Mouse (Mus musculus): ENCODE data around the gene Bdh2.
A peak's percentile ranks its signal among the peaks of the same experiment; 100 is the strongest.

Bdh2 gene

DNA sequence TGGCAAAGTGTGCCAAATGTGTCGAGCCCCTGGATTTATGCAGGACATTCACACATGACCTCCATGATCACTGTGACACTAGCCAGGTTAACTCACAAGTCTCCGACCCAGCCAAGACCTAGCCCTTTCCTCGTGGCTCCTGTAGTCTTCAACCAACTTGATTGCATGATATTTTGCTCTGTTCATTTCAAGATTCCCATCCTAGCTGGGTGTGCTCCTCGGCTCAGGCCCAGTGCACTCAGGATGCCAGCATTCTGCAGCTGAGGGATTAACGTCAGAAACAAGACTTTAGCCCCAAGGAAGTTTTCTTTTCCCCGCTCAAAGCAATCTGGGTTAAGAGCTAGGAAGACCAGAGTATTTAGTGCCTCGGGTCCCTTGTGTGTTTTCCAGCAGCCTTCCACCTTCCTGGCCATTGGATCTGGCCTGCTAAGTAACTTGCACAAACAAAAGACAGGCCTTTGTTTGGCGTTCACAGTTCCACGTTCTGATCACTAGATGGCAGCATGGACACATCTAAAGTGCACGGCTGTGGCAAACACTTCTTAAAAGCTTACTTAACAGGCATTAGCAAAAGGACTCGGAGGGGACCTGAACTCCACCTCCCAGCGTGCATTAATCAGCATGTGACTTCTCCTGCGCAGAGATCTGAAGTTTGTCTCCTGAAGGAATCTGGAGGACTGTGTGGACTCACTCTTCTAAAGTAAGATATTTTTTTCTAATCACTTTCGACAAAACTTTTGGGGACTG, at the start of gene Bdh2:
Gene Bdh2, plus strand, starts transcription at position 553 of the 747 bp plus-strand sequence.
- peak; percentile 96 for DNase-seq (ENCODE audit: low read depth, low spot score)

DNA sequence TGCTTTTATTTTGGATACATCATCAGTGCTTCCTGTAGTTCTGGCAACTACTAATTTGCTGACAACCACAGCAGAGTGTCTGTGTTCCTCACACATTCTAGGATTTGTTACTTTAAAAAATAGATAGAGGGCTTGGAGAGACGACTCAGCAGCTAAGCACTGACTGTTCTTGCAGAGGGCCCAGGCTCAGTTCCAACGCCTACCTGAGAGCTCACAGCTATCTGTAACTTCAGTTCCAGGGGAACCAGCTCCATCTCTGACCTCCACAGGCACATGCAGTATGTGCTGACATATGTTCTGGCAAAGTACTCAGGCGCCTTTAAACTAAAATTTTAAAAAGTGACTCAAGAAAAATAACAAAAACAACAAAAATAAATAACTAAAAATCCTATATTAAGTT, 49.0 kb upstream of the Bdh2 start:
- DNase-seq (ENCODE audit: low read depth, low spot score) = no peak

DNA sequence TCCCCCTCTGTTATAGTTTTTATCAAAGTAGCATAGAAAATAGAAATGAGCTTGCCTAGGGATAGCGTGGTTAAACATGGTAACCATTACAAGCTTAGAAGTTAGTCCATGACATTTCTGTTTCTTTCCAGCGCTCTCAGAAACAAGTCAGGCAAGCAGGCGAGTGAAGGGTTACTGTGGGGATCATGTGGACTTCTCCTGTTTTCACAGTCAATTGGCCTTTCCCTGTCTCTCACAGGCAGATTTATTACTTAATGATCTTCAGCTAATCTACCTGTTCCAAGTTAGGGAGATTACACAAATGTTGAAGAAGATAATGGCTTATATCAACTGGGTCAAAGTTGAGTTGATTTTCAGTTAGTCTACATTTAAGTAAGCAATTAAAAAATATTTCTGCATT, 48.6 kb upstream of the Bdh2 start:
- DNase-seq (ENCODE audit: low read depth, low spot score) = no peak

DNA sequence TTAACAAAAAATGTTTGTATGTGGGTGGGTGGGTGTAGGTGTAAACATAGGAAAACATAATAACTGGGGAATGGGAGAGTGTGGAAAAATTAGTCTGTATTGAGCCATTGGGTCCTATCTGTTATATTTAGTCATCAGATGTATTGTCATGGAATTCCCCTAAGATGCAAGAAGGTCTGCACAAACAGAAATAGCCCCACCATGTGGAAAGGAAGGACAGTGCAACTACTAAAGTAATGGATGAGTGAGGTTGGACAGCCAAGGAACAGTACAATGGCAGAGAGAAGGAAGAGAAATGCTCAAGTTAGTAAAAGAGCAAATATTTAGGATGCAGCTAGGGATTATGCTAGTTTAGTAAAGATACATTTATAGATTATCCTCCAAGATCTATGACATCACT, 35.3 kb upstream of the Bdh2 start:
- peak; percentile 51 for DNase-seq (ENCODE audit: low read depth, low spot score)

DNA sequence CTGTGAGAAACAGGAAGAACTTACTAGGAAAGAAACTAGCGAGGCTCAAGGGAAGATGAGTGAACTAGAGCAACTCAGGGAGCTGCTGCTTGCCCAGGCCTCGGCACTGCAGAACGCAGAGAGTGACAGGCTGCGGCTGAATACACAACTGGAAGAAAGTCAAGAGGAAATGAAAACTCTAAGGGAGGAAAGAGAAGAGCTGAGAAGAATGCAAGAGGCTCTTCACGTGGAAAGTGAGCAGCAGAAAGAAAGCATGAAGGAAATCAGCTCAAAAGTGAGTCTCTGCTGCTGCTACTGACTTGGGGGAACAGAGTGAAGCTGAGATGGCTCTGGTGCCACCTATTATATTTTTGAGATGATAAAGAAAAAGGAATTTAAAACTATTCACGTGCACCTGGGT, 34.2 kb upstream of the Bdh2 start:
- DNase-seq (ENCODE audit: low read depth, low spot score) = no peak

DNA sequence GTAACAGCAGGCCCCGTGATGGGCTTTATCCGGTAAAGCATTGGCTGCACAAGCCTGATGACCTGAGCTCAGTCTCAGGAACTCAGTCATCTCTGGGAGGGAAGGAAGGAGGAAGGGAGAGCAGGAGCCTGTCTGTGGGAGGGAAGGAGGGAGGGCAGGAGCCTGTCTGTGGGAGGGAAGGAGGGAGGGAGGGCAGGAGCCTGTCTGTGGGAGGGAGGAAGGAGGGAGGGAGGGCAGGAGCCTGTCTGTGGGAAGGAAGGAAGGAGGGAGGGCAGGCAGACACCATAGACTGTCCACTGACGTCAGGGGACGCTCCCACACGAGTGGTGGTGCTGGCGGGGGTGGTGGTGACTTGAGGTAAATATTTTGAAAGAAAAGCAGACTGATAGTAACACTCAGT, 31.9 kb upstream of the Bdh2 start:
- DNase-seq (ENCODE audit: low read depth, low spot score) = peak; percentile 26

DNA sequence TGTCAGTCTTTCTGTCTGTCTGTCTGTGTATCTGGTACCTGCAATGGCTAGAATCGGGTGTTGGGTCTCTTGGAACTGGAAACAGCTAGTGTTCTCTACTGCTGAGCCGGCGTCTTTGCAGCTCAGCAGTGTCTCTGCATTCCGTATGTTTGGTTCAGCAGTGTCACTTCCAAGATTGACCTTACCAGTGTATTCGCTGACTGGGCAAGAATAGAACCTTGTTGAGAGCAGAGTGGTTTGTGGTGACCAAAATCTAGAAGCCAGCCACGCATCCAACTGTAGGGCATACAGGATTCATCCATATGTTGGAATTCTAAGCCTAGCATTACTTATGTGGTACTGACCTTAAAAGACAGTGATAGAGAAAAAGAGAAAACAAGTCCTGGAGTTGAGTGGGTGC, 29.2 kb upstream of the Bdh2 start:
- DNase-seq (ENCODE audit: low read depth, low spot score) = no peak

DNA sequence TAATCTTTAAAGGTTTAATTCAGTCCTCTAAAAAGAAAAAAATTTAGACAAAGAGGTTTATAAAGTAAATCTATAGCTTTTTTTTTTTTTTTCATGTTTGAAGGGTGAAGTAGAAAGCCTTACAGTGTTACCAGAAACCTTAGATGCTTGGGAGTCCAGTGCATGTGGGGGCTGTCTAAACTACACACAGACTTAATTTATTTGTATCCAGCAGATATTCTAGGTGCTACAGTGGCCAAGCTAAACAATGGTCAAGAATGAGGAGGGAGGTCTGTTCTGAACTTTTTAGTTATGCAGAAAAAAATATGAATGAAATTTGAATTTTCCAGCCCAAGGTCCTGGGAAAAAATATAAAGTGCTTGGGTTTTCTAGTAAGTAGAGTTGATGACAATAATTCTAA, 26.2 kb upstream of the Bdh2 start:
- DNase-seq (ENCODE audit: low read depth, low spot score) = no peak

DNA sequence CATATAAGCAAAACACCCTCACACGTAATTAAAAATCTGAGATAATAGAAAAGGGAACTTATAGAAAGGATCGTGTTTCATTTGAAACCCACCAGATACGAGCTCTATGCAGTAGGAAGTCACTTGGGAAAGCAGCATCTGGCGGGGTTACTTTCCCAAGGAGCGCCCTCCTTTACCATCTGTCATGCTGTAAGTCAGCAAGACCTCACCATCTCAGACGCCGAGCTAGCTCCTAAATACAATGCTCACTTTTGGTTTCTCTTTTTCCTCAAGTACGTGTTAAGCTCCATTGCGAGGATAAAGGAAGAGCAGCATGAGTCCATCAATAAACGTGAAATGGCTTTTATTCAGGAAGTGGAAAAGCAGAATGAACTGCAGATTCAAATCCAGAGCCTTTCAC, 22.1 kb upstream of the Bdh2 start:
- DNase-seq (ENCODE audit: low read depth, low spot score) = no peak

DNA sequence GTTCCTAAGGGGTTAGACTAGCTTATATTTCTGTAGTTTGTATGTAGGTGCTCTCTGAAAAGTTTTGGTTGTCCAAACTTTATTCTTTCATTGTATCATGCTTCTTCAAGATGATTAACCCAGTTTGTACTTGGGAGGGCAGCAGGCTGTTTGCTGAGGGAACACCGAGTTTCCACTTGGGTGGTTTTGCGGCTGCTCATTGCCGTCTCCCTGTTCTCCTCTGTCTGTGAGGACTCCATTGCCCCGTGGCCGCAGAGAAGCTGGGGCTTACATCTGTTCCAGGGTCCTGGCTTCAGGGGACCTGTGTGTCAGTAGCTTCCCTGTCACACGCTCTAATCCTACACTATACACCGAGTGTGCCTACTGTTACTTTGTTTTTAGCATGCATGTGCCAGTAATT, 20.8 kb upstream of the Bdh2 start:
- DNase-seq (ENCODE audit: low read depth, low spot score) = no peak

DNA sequence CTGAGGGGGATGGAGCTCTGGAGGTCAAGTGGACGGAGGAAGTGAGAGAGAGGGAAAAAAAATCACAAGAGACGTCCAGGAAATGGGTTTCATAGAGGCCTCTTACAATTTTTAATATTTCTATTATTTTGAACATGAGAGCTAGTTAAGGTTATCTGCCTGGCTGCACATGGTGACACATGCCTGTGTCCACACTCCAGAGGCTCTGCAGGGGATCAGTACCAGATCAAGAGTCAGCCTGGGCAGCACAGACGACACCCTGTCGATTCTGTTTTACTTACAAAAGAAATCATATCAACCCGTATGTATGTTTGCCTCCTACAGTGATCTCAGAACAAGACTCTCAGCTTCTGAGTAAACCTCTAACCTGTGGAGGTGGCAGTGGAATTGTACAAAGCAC, 12.4 kb upstream of the Bdh2 start:
- no peak for DNase-seq (ENCODE audit: low read depth, low spot score)

DNA sequence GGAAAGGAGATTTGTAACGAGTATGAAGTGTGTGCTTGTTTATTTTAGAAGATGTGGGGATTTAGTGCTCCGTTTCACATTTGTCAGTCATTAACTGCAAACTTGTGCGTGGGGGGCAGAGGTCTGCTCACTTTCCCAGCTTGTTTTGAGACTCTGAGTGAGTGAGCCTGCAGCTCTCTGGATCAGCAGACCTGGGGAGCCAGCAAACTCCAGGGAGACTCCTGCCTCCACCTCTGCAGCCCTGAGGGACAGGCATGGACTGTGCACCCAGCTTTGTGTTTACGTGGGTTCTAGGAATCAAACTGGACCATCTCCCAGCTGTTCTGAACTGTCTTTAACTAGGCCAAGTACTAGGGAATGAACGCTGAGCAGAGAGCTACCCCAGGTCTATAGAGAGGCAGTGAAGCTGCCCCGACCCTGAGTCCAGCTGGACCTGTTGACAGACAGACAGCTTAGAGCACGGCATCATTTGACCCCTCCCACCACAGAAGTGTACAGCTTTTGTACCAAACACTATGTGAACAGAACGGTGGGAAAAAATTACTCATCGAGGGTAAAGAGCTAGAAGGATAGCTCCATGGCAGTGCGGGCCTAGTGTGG, 11.5 kb upstream of the Bdh2 start:
- no peak for DNase-seq (ENCODE audit: low read depth, low spot score)

DNA sequence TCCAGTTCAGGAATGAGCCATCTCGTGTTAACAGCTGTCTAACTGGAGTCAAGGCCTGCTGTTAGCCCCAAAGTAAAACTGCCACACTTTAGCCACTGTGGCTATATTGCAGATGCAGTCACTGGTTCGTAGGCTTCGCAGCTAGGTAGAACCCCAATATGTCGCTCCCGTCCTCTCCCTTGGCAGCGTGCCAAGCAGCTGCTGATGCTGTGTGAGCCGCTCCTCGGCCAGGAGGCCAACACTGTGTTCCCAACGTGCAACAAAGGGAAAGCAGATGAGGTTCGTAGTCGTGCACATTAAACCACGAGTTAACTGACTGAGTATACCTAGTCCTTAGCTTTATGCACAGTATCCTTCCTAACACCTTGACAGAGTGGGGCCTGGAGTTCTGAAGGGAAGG, 8.4 kb upstream of the Bdh2 start:
- DNase-seq (ENCODE audit: low read depth, low spot score) = no peak

DNA sequence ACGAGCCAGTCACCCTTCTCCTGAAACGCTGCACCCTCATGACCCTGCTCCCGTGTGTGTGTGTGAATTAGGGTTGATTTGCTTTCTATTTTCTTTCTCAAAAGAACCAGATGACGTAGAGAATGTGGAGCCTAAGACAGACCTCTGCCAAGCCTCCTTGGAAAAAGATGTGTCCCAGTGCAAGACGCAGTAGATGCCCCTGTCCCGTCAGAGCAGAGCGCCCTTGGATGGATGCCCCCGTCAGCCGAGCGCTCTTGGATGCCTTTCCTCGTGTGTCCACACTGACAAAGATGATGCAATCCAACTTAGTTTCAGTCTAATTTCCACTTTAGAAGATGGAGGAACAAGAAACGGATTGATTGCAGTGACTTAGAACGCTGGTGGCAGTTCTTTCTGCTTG, 8.0 kb upstream of the Bdh2 start:
- DNase-seq (ENCODE audit: low read depth, low spot score) = no peak

DNA sequence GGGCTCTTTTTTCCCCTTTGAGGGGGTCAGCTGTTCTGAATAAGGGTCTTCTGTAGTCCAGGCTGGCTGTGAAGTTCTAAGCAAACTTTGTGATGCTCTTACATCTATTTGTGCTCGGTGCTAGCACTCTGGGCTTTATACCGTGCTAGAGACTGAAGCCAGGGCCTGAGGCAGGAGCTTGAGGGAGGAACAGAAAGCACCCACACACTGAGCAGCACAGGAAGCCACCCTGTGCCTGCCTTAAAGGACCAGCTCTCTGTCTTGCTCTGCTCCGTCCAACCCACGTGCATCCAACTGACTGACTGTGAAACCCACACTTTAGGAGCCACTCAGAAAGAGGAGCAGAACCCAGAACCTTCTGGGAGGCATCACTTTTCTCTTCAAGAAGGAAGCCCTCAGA, 861 bp upstream of the Bdh2 start:
- DNase-seq (ENCODE audit: low read depth, low spot score) = no peak

DNA sequence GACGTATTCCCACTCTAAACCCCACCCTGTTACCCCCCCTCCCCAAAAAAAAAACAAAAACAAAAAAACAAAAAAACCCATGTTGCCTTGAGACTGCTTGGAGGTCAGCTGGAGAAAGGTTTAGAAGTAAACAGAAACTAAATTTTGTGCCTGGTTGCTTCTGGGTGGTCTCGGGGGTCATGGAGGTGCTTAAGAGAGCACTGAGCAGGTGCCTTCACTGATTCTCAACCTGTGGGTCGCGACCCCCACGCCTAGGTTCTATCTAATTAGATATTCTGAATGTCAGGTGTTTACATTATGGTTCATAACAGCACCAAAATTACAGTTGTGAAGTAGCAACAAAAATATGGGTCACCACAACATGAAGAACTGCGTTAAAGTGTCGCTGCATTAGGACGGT, 680 bp downstream of the Bdh2 start:
- DNase-seq (ENCODE audit: low read depth, low spot score) = peak; percentile 13

DNA sequence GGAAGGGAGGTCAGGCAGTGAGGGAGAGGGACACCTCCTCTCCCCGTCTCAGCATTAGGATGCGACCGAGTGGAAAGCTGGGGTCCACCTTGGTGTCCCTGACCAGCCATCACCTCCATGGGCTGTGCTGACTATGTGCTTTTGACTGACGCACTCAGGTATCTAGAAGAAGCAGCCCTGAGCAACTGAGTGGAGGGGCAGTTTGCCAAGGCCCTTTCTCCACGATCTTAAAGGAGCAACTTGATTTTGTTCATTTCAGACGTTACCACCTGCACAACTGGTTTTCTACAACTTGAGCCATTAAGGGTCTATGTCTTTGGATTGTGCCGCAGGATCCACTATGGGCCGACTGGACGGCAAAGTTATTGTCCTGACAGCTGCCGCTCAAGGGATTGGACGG, 4.2 kb downstream of the Bdh2 start:
- DNase-seq (ENCODE audit: low read depth, low spot score) = peak; percentile 16

DNA sequence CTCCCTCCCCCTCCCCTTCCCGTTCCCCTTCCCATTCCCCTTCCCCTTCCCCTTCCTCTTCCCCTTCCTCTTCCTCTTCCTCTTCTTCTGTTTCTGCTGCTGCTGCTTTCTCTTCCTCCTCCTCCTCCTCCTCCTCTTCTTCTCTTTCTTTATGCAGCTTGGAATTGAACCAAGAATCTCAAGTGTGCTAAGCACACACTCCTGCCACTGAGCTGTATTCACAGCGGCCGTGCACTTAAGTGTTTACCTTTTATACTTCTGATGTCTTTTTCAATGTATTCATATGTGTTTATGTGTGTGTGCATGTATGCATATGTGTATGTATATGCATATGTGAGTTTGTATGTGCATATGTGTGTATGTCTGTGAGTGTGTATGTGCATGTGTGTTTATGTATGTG, 4.8 kb downstream of the Bdh2 start:
- DNase-seq (ENCODE audit: low read depth, low spot score) = no peak

DNA sequence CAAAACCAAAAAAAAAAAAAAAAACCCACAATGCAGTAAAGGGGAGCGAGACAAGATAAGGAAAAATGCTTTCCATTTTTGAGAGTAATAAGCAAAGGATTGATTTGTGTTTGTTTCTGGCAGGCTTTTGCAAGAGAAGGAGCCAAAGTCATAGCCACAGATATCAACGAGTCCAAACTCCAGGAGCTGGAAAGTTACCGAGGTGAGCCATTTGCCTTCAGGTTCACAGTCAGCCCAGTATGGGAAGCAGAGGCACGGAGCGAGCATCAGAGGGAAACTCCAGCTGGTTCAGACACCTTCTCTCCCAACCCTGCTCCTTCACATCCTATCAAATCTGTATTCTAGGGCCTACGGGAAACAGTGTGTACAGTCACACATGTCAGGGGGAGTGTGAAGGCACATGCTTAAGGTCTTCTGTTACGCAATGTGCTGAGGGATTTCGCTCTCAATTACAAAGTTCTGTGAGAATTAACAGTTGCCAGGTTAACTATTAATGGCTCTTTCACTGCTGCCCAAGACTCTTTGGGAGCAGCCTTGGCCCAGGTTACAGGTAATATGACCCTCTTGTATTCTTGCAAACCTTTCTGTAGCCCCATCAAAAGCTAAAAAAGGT, 7.2 kb downstream of the Bdh2 start:
- DNase-seq (ENCODE audit: low read depth, low spot score) = no peak

DNA sequence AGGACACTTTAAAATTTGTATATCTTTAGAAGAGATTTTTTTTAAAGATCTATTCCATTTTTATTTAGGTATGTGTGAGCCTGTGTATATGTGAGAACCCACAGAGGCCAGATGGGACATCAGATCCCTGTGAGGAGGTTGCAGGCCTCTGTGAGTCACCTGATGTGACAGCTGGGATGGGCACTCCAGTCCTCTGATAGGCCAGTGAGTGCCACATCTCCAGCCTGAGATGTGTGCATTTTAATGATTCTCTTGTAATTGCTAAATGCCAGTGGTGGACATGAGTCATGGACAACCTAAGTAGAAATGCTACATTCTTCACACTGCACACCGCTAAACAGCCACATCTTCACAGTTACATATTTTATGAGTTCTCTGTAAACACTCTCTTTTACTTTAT, 8.1 kb downstream of the Bdh2 start:
- no peak for DNase-seq (ENCODE audit: low read depth, low spot score)

DNA sequence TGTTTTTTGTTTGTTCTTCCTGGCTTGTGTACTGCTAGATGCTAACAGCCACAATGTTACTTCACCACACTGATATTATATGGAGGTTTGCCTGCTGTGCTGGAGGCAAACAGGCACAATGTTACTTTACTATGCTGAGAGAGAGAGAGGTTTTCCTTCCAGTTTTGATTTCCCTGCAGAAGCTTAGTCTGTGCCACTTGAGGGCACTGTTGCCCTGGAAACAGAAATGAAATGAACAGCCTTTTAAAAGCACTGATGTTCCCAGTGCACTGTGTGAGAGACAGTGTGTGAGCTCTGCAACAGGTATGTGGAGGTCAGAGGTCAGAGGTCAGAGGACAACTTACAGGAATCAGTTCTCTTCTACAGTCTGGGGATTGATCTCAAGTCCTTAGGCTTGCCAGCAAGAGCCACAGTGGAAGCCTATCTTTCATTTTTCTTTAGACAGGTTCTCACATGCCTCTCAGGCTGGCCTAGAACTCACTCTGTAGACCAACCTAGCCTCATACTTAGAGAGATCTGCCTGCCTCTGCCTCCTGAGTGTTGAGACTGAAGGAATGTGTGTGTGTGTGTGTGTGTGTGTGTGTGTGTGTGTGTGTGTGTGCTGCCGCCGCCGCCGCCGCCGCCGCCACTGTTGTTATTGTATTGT, 9.4 kb downstream of the Bdh2 start:
- peak; percentile 86 for DNase-seq (ENCODE audit: low read depth, low spot score)

DNA sequence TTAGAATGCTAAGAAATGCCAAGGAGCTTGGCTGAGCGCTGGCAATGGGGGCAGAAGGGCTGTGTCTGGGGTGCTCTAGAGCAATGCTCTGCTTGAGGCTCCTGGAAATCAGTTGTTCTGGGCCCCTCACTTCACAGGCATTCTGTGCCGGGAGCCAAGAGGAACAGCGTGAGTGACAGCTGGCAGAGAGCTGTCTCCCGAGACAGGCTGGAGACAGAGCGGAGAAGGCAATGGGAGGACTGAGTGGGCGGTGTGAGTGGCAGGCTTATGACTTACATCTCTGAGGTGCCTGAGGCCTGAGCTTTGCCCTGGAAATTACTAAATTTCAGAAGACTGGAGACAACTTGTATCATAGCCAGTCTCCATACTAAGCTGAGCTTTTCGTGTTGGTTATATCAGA, 12.7 kb downstream of the Bdh2 start:
- no peak for DNase-seq (ENCODE audit: low read depth, low spot score)

DNA sequence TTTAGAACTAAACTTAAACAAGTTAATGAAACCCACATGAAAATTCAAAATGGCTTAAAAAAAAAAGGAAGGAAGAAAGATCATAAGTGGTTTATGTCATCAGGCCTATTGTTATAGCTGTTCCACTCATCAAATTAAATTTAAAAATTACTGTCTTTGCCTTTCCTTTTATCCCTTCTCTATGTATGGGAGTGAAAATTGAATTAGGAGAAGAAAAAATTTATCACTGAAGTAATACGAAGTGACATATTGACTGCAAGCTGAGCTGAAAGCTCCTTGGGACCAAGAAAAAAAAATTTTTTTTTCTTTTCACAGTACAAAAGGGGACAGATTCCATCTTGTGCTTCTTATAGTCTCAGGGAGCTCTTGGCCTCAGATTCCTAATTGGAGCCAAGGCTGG, 14.5 kb downstream of the Bdh2 start:
- DNase-seq (ENCODE audit: low read depth, low spot score) = no peak

Measured in ZHBTc4 (cell line).